Mouse (Mus musculus): Measurements from ENCODE around the gene Prtn3. TPM values are rescaled to one million over a fixed set of nuclear protein-coding genes. Genes with fewer than 3 reads are reported as not detected.

The Prtn3 gene
- polyA plus RNA-seq, 1 experiment from 2014 or later = 10.1 TPM

DNA sequence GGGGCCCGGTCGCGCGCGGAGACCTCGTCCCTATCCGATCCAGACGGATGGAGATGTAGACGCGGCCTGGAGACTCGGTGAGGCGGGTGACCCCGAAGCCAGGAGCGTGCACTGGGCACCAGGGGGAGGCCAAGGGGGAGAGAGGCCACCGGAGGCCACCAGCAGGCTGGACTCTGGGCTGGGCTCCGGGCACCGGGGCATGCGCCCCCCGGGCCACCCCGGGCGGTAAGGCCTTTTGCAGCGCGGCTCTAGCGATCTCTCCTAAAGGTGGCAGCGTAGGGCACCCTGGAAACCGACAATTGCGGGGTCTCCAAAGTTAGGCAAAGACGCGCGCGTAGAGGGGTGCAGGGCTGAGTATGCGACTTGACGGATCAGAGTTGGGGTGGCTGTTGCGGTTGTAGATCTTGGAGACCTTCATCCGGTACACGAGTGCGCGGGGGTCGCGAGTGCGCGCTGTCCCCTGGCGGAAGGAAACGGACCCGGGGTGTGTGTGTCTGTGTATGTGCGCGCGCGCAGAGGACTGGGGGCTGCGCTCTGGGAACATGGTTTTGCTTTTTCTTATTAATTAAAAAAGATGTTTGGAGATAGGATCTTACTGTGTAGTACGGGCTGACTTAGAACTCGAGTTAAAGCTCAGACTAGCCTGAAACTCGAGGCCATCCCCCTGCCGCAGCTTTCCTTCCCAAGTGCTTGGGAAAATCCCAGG, 53.2 kb downstream of the Prtn3 start:
- Histone ChIP-seq H3K9ac (peak overlapping the region; percentile 84), H3K4me3 (replicated peaks; ENCODE audit: low read length) (peak overlapping the region; percentile 86), H3K4me1 (replicated peaks; ENCODE audit: control insufficient read depth, insufficient read depth, low read length) (peaks cover 22% of the 10 kb centered on the region), H3K27ac (peak overlapping the region; percentile 91), H3K9me3 (ENCODE audit: control insufficient read depth, low read length) (no peaks in the 10 kb centered on the region), H3K27me3 (ENCODE audit: control insufficient read depth, insufficient read depth, low read length) (peaks cover 13% of the 10 kb centered on the region), H3K36me3 (replicated peaks; ENCODE audit: control insufficient read depth, insufficient read depth) (peaks cover 13% of the 10 kb centered on the region), H3K4me2 (replicated peaks) (peak overlapping the region; percentile 81)
- DNase-seq (ENCODE audit: low spot score) = peak; percentile 58
- ATAC-seq (ENCODE audit: low FRiP score) = peak; percentile 44
- WGBS = under 1% methylated on average over 54 of the region's 54 CpGs

DNA sequence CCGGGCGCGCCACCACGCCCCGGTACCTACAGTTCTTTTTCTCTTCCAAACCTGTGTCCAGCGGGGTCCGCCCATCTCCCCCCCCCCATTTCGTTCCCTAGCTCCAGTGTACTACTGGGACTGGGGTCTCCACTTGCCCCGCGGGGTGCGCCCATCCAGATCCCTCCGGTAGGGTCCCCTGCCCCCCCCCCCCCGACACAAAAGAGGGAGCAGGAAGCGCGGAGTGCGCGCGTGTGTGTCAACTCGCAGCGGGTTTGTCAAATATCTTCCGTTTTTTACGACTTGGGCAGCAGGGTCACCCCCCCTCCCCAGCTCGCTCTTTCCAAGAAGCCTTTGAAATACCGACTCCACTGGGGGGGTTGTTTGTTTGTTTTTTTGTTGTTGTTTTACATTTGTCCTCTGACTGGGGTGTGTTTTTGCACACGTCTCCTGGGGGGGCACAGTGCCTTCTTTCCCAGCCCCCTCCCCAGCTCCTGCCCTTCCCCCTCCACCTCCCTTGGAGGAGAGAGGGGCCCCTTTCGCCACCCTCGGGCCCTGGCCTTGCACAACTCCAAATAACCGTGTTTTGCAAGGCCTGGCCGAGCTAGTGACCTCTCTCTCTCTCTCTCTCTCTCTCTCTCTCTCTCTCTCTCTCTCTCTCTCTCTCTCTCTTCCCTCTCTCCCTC, 53.9 kb downstream of the Prtn3 start:
- peaks cover 13% of the 10 kb centered on the region for H3K36me3 ChIP-seq (replicated peaks; ENCODE audit: control insufficient read depth, insufficient read depth)
- ATAC-seq (ENCODE audit: low FRiP score) (no peak), DNase-seq (ENCODE audit: low spot score) (no peak)
- peak overlapping the region; percentile 91 for H3K27ac ChIP-seq
- under 1% methylated on average over 28 of the region's 29 CpGs for WGBS
- peak overlapping the region; percentile 84 for H3K9ac ChIP-seq
- peaks cover 6% of the 10 kb centered on the region for H3K27me3 ChIP-seq (ENCODE audit: control insufficient read depth, insufficient read depth, low read length)
- H3K4me3 ChIP-seq (replicated peaks; ENCODE audit: low read length) = peak overlapping the region; percentile 86
- peaks cover 27% of the 10 kb centered on the region for H3K4me1 ChIP-seq (replicated peaks; ENCODE audit: control insufficient read depth, insufficient read depth, low read length)
- peak overlapping the region; percentile 81 for H3K4me2 ChIP-seq (replicated peaks)
- no peaks in the 10 kb centered on the region for H3K9me3 ChIP-seq (ENCODE audit: control insufficient read depth, low read length)

DNA sequence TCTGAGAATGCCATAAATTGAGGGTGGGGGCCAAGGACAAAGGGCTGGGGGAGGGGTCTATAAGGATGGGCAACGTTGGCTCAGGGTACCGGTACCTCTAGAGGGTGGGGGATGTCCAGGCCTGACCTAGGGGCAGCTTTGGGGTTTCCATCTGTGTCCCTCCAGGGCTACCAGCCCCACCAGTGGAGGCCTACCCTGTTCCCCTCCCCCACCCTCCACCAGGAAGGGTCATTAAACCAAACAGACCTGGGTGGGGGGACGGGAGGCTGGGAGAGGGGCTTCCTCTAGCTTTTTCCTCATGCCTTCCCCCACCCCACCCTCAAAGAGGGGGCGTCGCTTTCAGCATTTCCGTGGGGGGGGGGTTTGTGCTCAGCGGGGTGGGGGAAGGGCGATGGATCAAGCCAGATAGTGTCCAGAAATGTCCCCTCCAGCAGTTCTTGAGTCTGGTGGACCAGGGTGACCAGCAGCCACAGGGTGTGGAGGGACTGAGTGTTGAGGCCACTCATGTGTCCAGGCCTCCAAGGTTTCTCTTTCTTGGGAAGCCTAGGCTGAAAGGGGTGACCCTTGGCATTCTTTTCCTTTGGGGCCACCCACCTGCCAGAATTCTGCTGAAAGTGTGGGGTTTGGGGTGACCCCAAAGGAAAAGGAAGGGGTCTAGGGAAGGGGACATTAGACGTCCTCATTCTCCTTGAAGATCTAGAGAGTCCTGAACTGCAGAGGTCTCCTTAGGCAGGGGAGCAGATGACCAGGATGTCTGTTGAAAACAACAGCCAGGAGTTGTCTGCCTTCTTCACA, 54.8 kb downstream of the Prtn3 start:
- H3K9me3 ChIP-seq (ENCODE audit: control insufficient read depth, low read length) = no peaks in the 10 kb centered on the region
- H3K36me3 ChIP-seq (replicated peaks; ENCODE audit: control insufficient read depth, insufficient read depth) = peaks cover 20% of the 10 kb centered on the region
- no peak for DNase-seq (ENCODE audit: low spot score)
- peak overlapping the region; percentile 86 for H3K4me3 ChIP-seq (replicated peaks; ENCODE audit: low read length)
- peak overlapping the region; percentile 81 for H3K4me2 ChIP-seq (replicated peaks)
- no peaks in the 10 kb centered on the region for H3K27me3 ChIP-seq (ENCODE audit: control insufficient read depth, insufficient read depth, low read length)
- peaks cover 29% of the 10 kb centered on the region for H3K4me1 ChIP-seq (replicated peaks; ENCODE audit: control insufficient read depth, insufficient read depth, low read length)
- ATAC-seq (ENCODE audit: low FRiP score) = no peak
- H3K9ac ChIP-seq = peak overlapping the region; percentile 84
- peak overlapping the region; percentile 91; the same call in 1 of the 2 replicates for H3K27ac ChIP-seq
- 33% methylated on average over 9 of the region's 9 CpGs for WGBS

DNA sequence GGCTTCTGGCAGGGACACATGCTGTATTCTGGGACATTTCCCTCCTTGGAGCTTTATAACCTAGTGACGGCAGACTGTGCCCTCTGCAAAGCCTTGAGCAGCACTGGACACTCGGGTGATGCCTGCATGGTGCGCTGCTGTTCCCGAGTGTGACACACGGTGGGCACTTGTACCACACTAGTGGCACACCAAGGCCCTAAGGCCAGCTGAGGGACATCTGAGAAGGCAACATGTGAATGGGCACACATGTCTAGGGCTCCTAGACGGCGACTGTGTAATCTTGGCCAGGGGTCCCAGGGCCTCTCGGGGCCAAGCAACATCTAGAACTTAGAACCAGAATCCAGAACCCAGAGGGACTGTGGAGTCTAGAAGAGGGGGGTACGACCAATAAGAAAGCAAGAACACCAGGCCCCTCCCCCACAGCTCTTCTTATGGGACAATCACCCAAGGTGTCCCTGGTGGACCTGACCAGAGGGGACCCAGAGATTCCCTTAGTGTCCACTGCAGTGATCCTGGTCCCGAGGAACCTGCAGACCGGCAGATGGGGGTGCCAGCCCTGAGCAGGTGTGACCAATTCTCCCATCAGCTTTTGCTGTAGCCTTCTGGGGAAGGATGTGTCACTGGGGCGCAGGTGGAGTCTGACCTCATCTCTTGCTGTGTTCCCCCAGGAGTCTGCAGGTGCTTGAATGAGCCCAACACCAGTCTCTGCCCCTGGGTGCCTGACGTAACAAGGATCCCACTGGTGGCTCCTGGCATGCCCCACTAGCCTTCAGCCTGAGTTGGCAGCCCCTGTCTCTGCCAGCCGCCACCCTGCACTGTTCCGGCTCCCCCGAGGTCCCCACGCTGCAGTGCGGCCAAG, 55.9 kb downstream of the Prtn3 start:
- DNase-seq (ENCODE audit: low spot score) (no peak), ATAC-seq (ENCODE audit: low FRiP score) (no peak)
- WGBS = 78% methylated on average over 18 of the region's 18 CpGs
- Histone ChIP-seq H3K4me1 (replicated peaks; ENCODE audit: control insufficient read depth, insufficient read depth, low read length) (peaks cover 32% of the 10 kb centered on the region), H3K27ac (no peak overlapping the region), H3K9me3 (ENCODE audit: control insufficient read depth, low read length) (no peaks in the 10 kb centered on the region), H3K4me2 (replicated peaks) (peak overlapping the region; percentile 81; the same call in 1 of the 2 replicates), H3K27me3 (ENCODE audit: control insufficient read depth, insufficient read depth, low read length) (no peaks in the 10 kb centered on the region), H3K4me3 (replicated peaks; ENCODE audit: low read length) (peak overlapping the region; percentile 3; the same call in 1 of the 2 replicates), H3K36me3 (replicated peaks; ENCODE audit: control insufficient read depth, insufficient read depth) (peaks cover 23% of the 10 kb centered on the region), H3K9ac (peak overlapping the region; percentile 13; the same call in 1 of the 2 replicates)

DNA sequence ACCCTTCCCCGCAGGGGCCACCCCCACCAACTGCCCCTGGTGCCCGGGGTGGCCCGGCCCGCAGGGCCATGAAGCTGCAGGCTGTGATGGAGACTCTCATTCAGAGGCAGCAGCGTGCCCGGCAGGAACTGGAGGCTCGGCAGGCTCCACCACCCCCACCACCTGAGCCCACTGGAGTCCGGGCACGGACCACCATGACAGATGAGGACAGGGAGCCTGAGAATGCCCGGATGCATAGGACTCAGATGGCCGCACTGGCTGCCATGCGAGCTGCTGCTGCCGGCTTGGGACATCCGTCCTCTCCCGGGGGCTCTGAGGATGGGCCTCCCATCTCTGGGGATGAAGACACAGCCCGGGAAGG, 56.5 kb downstream of the Prtn3 start:
- WGBS = 51% methylated on average over 16 of the region's 16 CpGs
- Histone ChIP-seq H3K27ac (no peak overlapping the region), H3K9ac (peak overlapping the region; percentile 13; the same call in 1 of the 2 replicates), H3K36me3 (replicated peaks; ENCODE audit: control insufficient read depth, insufficient read depth) (peaks cover 23% of the 10 kb centered on the region), H3K27me3 (ENCODE audit: control insufficient read depth, insufficient read depth, low read length) (no peaks in the 10 kb centered on the region), H3K4me3 (replicated peaks; ENCODE audit: low read length) (0 out of 2 replicates have a peak overlapping the region, but pooled peaks have one; percentile 3), H3K4me1 (replicated peaks; ENCODE audit: control insufficient read depth, insufficient read depth, low read length) (peaks cover 32% of the 10 kb centered on the region), H3K4me2 (replicated peaks) (no peak overlapping the region), H3K9me3 (ENCODE audit: control insufficient read depth, low read length) (no peaks in the 10 kb centered on the region)
- ATAC-seq (ENCODE audit: low FRiP score) = no peak
- no peak for DNase-seq (ENCODE audit: low spot score)

DNA sequence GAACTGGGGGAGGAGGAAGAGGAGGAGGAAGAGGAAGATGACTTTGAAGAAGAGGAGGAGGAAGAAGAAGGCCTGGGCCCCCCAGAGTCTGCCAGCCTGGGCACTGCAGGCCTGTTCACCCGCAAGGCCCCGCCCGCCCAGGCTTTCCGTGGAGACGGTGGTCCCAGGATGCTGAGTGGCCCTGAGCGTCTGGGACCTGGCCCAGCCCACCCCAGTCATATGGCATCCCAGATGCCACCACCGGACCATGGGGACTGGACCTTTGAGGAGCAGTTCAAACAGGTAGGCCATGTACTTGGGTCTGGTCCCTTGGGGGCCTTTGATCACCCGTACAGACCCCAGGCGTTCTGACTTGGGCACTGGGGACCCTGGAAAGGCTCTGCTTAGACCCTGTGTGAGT, 57.5 kb downstream of the Prtn3 start:
- ATAC-seq (ENCODE audit: low FRiP score) (no peak), DNase-seq (ENCODE audit: low spot score) (no peak)
- Histone ChIP-seq H3K9me3 (ENCODE audit: control insufficient read depth, low read length) (no peaks in the 10 kb centered on the region), H3K4me1 (replicated peaks; ENCODE audit: control insufficient read depth, insufficient read depth, low read length) (peaks cover 35% of the 10 kb centered on the region), H3K4me2 (replicated peaks) (no peak overlapping the region), H3K36me3 (replicated peaks; ENCODE audit: control insufficient read depth, insufficient read depth) (peaks cover 23% of the 10 kb centered on the region), H3K27ac (no peak overlapping the region), H3K27me3 (ENCODE audit: control insufficient read depth, insufficient read depth, low read length) (no peaks in the 10 kb centered on the region), H3K4me3 (replicated peaks; ENCODE audit: low read length) (no peak overlapping the region), H3K9ac (no peak overlapping the region)
- 81% methylated on average over 9 of the region's 9 CpGs for WGBS

DNA sequence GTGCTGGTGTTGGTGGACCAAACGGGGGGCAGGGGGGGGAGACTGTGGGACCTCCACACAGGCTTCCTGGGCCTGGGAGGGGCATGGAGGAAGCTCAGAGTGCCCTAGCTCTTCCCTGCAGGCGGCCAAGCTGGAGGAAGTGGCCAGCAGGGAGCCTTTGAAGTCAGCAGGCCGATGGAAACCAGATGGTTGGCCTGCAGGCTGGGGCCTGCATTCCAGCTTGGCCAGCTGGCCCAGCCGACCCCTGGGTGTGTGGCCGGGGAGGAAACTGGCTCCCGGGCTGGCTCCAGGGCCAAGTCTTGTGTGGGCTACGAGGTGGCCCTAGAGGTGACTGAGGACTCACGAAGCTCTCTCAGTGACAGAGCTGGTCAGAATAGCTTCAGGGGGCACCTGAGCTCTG, 58.5 kb downstream of the Prtn3 start:
- H3K36me3 ChIP-seq (replicated peaks; ENCODE audit: control insufficient read depth, insufficient read depth) = peaks cover 24% of the 10 kb centered on the region
- no peaks in the 10 kb centered on the region for H3K9me3 ChIP-seq (ENCODE audit: control insufficient read depth, low read length)
- H3K4me2 ChIP-seq (replicated peaks) = no peak overlapping the region
- peak overlapping the region; percentile 49; the same call in 1 of the 2 replicates for H3K27ac ChIP-seq
- DNase-seq (ENCODE audit: low spot score) = no peak
- no peak overlapping the region for H3K4me3 ChIP-seq (replicated peaks; ENCODE audit: low read length)
- no peak for ATAC-seq (ENCODE audit: low FRiP score)
- WGBS = 21% methylated on average over 8 of the region's 8 CpGs
- H3K4me1 ChIP-seq (replicated peaks; ENCODE audit: control insufficient read depth, insufficient read depth, low read length) = peaks cover 38% of the 10 kb centered on the region
- no peak overlapping the region for H3K9ac ChIP-seq
- H3K27me3 ChIP-seq (ENCODE audit: control insufficient read depth, insufficient read depth, low read length) = no peaks in the 10 kb centered on the region
